Mouse (Mus musculus): ENCODE data around the gene Wfdc9. TPM values are rescaled to one million over a fixed set of nuclear protein-coding genes. Genes with fewer than 3 reads are reported as not detected.

The Wfdc9 gene
- total and polyA plus RNA-seq, 2 experiments from 2014 or later: not detected

GRCm38 (mm10) chr2:164670938-164671337, 14.6 kb upstream of the Wfdc9 start:
- TF ChIP-seq CTCF (IDR thresholded peaks at IDR 0.05; ENCODE audit: low read depth): no peak

GRCm38 (mm10) chr2:164670261-164670660, 13.9 kb upstream of the Wfdc9 start:
- H3K4me3 ChIP-seq (ENCODE audit: low read length): no peak overlapping the region
- 75% methylated on average over 5 of the region's 5 CpGs for WGBS
- no peaks in the 10 kb centered on the region for H3K4me1 ChIP-seq (ENCODE audit: insufficient read depth, low read length)
- TF ChIP-seq CTCF (IDR thresholded peaks at IDR 0.05; ENCODE audit: low read depth): no peak
- no peaks in the 10 kb centered on the region for H3K36me3 ChIP-seq (ENCODE audit: insufficient read depth, low read length)
- DNase-seq (ENCODE audit: low spot score): no peak
- no peak for ATAC-seq
- H3K9me3 ChIP-seq (ENCODE audit: low read length): no peaks in the 10 kb centered on the region
- no peaks in the 10 kb centered on the region for H3K27me3 ChIP-seq (ENCODE audit: insufficient read depth, low read length)
- no peak overlapping the region for H3K27ac ChIP-seq
- no peak overlapping the region for H3K4me2 ChIP-seq (ENCODE audit: low read depth, low read length)
- no peak overlapping the region for H3K9ac ChIP-seq (replicated peaks; ENCODE audit: low read length)

More at GRCm38 (mm10) chr2:164670938-164671337, 14.6 kb upstream of the Wfdc9 start:
- DNase-seq (ENCODE audit: low spot score): no peak
- Histone ChIP-seq H3K27ac (no peak overlapping the region), H3K27me3 (ENCODE audit: insufficient read depth, low read length) (no peaks in the 10 kb centered on the region), H3K9ac (replicated peaks; ENCODE audit: low read length) (no peak overlapping the region), H3K4me2 (ENCODE audit: low read depth, low read length) (no peak overlapping the region), H3K36me3 (ENCODE audit: insufficient read depth, low read length) (no peaks in the 10 kb centered on the region), H3K9me3 (ENCODE audit: low read length) (no peaks in the 10 kb centered on the region), H3K4me3 (ENCODE audit: low read length) (no peak overlapping the region), H3K4me1 (ENCODE audit: insufficient read depth, low read length) (no peaks in the 10 kb centered on the region)
- 29% methylated on average over 1 of the region's 1 CpGs for WGBS
- no peak for ATAC-seq

GRCm38 (mm10) chr2:164664851-164665250, 8.5 kb upstream of the Wfdc9 start:
- Histone ChIP-seq H3K4me2 (ENCODE audit: low read depth, low read length) (no peak overlapping the region), H3K4me3 (ENCODE audit: low read length) (no peak overlapping the region), H3K9ac (replicated peaks; ENCODE audit: low read length) (no peak overlapping the region), H3K9me3 (ENCODE audit: low read length) (no peaks in the 10 kb centered on the region), H3K27ac (no peak overlapping the region), H3K36me3 (ENCODE audit: insufficient read depth, low read length) (no peaks in the 10 kb centered on the region), H3K27me3 (ENCODE audit: insufficient read depth, low read length) (no peaks in the 10 kb centered on the region), H3K4me1 (ENCODE audit: insufficient read depth, low read length) (no peaks in the 10 kb centered on the region)
- 88% methylated on average over 7 of the region's 7 CpGs for WGBS
- no peak for ATAC-seq
- no peak for DNase-seq (ENCODE audit: low spot score)
- TF ChIP-seq CTCF (IDR thresholded peaks at IDR 0.05; ENCODE audit: low read depth): no peak

- H3K4me2 ChIP-seq (ENCODE audit: low read depth, low read length): no peak within 1 kb of the TSS
- H3K27me3 ChIP-seq (ENCODE audit: insufficient read depth, low read length): no peaks in the 10 kb centered on the region
- H3K36me3 ChIP-seq (ENCODE audit: insufficient read depth, low read length): no peaks in the 10 kb centered on the region
- no peaks in the 10 kb centered on the region for H3K9me3 ChIP-seq (ENCODE audit: low read length)
- ATAC-seq: peak; percentile 49; the same call in 1 of the 2 replicates
- no peaks in the 10 kb centered on the region for H3K4me1 ChIP-seq (ENCODE audit: insufficient read depth, low read length)
- peak; percentile 63 for DNase-seq (ENCODE audit: low spot score)
- no peak within 1 kb of the TSS for H3K4me3 ChIP-seq (ENCODE audit: low read length)
- no peak within 1 kb of the TSS for H3K9ac ChIP-seq (replicated peaks; ENCODE audit: low read length)
- no peak within 1 kb of the TSS for H3K27ac ChIP-seq
- 16% methylated on average over 11 of the region's 11 CpGs for WGBS
- TF ChIP-seq CTCF (IDR thresholded peaks at IDR 0.05; ENCODE audit: low read depth): peak; percentile 88
Observed at GRCm38 (mm10) chr2:164655858-164656257, 525 bp downstream of the Wfdc9 start, which contains the start of gene Wfdc10. Wfdc10 (plus strand) TSS chr2:164656046.

- Histone ChIP-seq H3K4me1 (ENCODE audit: insufficient read depth, low read length) (no peaks in the 10 kb centered on the region), H3K27ac (no peak overlapping the region), H3K9ac (replicated peaks; ENCODE audit: low read length) (no peak overlapping the region), H3K4me3 (ENCODE audit: low read length) (no peak overlapping the region), H3K36me3 (ENCODE audit: insufficient read depth, low read length) (no peaks in the 10 kb centered on the region), H3K27me3 (ENCODE audit: insufficient read depth, low read length) (no peaks in the 10 kb centered on the region), H3K9me3 (ENCODE audit: low read length) (no peaks in the 10 kb centered on the region), H3K4me2 (ENCODE audit: low read depth, low read length) (no peak overlapping the region)
- DNase-seq (ENCODE audit: low spot score) (no peak), ATAC-seq (no peak)
- WGBS: 58% methylated on average over 13 of the region's 13 CpGs
- no peak for TF ChIP-seq CTCF (IDR thresholded peaks at IDR 0.05; ENCODE audit: low read depth)
Observed at GRCm38 (mm10) chr2:164641881-164642673, 14.3 kb downstream of the Wfdc9 start.

GRCm38 (mm10) chr2:164641129-164641528, 15.3 kb downstream of the Wfdc9 start:
- no peak overlapping the region for H3K27ac ChIP-seq
- DNase-seq (ENCODE audit: low spot score) (no peak), ATAC-seq (no peak)
- H3K4me2 ChIP-seq (ENCODE audit: low read depth, low read length): no peak overlapping the region
- H3K9ac ChIP-seq (replicated peaks; ENCODE audit: low read length): no peak overlapping the region
- no peaks in the 10 kb centered on the region for H3K4me1 ChIP-seq (ENCODE audit: insufficient read depth, low read length)
- WGBS: 68% methylated on average over 7 of the region's 7 CpGs
- H3K36me3 ChIP-seq (ENCODE audit: insufficient read depth, low read length): no peaks in the 10 kb centered on the region
- no peak for TF ChIP-seq CTCF (IDR thresholded peaks at IDR 0.05; ENCODE audit: low read depth)
- no peak overlapping the region for H3K4me3 ChIP-seq (ENCODE audit: low read length)
- H3K9me3 ChIP-seq (ENCODE audit: low read length): no peaks in the 10 kb centered on the region
- no peaks in the 10 kb centered on the region for H3K27me3 ChIP-seq (ENCODE audit: insufficient read depth, low read length)

- Histone ChIP-seq H3K4me2 (ENCODE audit: low read depth, low read length) (no peak within 1 kb of the TSS), H3K4me1 (ENCODE audit: insufficient read depth, low read length) (no peaks in the 10 kb centered on the region), H3K9me3 (ENCODE audit: low read length) (no peaks in the 10 kb centered on the region), H3K9ac (replicated peaks; ENCODE audit: low read length) (no peak within 1 kb of the TSS), H3K4me3 (ENCODE audit: low read length) (no peak within 1 kb of the TSS), H3K27me3 (ENCODE audit: insufficient read depth, low read length) (no peaks in the 10 kb centered on the region), H3K27ac (no peak within 1 kb of the TSS), H3K36me3 (ENCODE audit: insufficient read depth, low read length) (no peaks in the 10 kb centered on the region)
- 89% methylated on average over 3 of the region's 3 CpGs for WGBS
- DNase-seq (ENCODE audit: low spot score): no peak
- TF ChIP-seq CTCF (IDR thresholded peaks at IDR 0.05; ENCODE audit: low read depth): no peak
- no peak for ATAC-seq
Observed at GRCm38 (mm10) chr2:164638696-164639095, 17.7 kb downstream of the Wfdc9 start, which contains the start of gene Wfdc16. Wfdc16 (minus strand) TSS chr2:164638796.

Measured in hindbrain, postnatal 0 days (tissue).